Mouse (Mus musculus) limb, embryonic 11.5 days (tissue): ENCODE data around the gene Il17rd. TPM values are rescaled to one million over a fixed set of nuclear protein-coding genes. Genes with fewer than 3 reads are reported as not detected.

ENCODE experiments used
- ATAC-seq: fragments of 200-750 bp; cut with Nextera tagmentation; 2 replicates; pipeline ENCODE4 v1.8.0; 2017; ENCODE audit warnings: low read depth; ENCODE audit not compliant: insufficient number of reproducible peaks, low FRiP score, low TSS enrichment
- DNase-seq: peaks from one replicate; pipeline ENCODE4 v3.0.0-alpha.2; 2015; ENCODE audit warnings: low spot score
- H3K27ac ChIP-seq: fragments of 300-500 bp; sonication (generic); replicated peaks from 2 replicates; pipeline ENCODE4 v1.5.1; 2014; ENCODE audit warnings: low read depth, mild to moderate bottlenecking, low read length
- H3K27me3 ChIP-seq: fragments of 300-500 bp; sonication (generic); 2 replicates; pipeline ENCODE4 v1.6.1; 2014; ENCODE audit warnings: mild to moderate bottlenecking, low read length, mixed read lengths; ENCODE audit not compliant: control insufficient read depth, insufficient read depth
- H3K36me3 ChIP-seq: fragments of 300-500 bp; sonication (generic); 2 replicates; pipeline ENCODE4 v1.6.1; 2014; ENCODE audit warnings: mild to moderate bottlenecking, low read length, moderate library complexity, mixed read lengths; ENCODE audit not compliant: control insufficient read depth, insufficient read depth
- H3K4me1 ChIP-seq: fragments of 300-500 bp; sonication (generic); 2 replicates; pipeline ENCODE4 v1.6.1; 2014; ENCODE audit warnings: low read length, mixed read lengths; ENCODE audit not compliant: control insufficient read depth, insufficient read depth
- H3K4me2 ChIP-seq: fragments of 300-500 bp; sonication (generic); 2 replicates; pipeline ENCODE4 v1.6.1; 2014; ENCODE audit warnings: low read depth, mild to moderate bottlenecking, moderate library complexity; ENCODE audit not compliant: severe bottlenecking
- H3K4me3 ChIP-seq: fragments of 300-500 bp; sonication (generic); 2 replicates; pipeline ENCODE4 v1.5.1; 2014; ENCODE audit warnings: low read depth, low read length
- H3K9ac ChIP-seq: fragments of 300-500 bp; sonication (generic); 2 replicates; pipeline ENCODE4 v1.6.1; 2014; ENCODE audit warnings: mild to moderate bottlenecking, low read length
- H3K9me3 ChIP-seq: fragments of 300-500 bp; sonication (generic); 2 replicates; pipeline ENCODE4 v1.6.1; 2016; ENCODE audit warnings: low read length; ENCODE audit not compliant: control insufficient read depth
- WGBS: fragments of 180-500 bp; shearing (Covaris S2); extraction: QIAGEN DNeasy Blood & Tissue Kit; methylation state at CpG from one replicate; pipeline ENCODE4 v1.1.7; 2014; 5-methylcytosine and 5-hydroxymethylcytosine counted together
- polyA plus RNA-seq: library from polyadenylated mRNA; unstranded; fragments of >200 nt; fragmentation: Nextera tagmentation; extraction: Ambion mirVana; gene quantifications from 2 replicates; pipeline ENCODE4 v1.2.1, GENCODE M21; 2014

Il17rd gene
- polyA plus RNA-seq, 1 experiment from 2014 or later, result 11.3 TPM

- ATAC-seq (no peak), DNase-seq (peak; percentile 68)
- 6% methylated on average over 8 of the region's 8 CpGs for WGBS
- H3K4me3 ChIP-seq, result no peak overlapping the region
- no peaks in the 10 kb centered on the region for H3K27me3 ChIP-seq
- peak overlapping the region; percentile 32; the same call in 1 of the 2 replicates for H3K4me2 ChIP-seq
- peaks cover 85% of the 10 kb centered on the region for H3K4me1 ChIP-seq
- peak overlapping the region; percentile 88 for H3K27ac ChIP-seq
- no peak overlapping the region for H3K9ac ChIP-seq
- no peaks in the 10 kb centered on the region for H3K9me3 ChIP-seq
- no peaks in the 10 kb centered on the region for H3K36me3 ChIP-seq
These were observed 30.8 kb downstream of the Il17rd start for GRCm38 (mm10) chr14:27069434-27070097.

- no peak overlapping the region for H3K4me3 ChIP-seq
- H3K27me3 ChIP-seq, result no peaks in the 10 kb centered on the region
- H3K36me3 ChIP-seq, result no peaks in the 10 kb centered on the region
- H3K9ac ChIP-seq, result no peak overlapping the region
- peak overlapping the region; percentile 32; the same call in 1 of the 2 replicates for H3K4me2 ChIP-seq
- no peak for ATAC-seq
- no peaks in the 10 kb centered on the region for H3K9me3 ChIP-seq
- H3K27ac ChIP-seq, result peak overlapping the region; percentile 88
- WGBS, result 12% methylated on average over 3 of the region's 3 CpGs
- DNase-seq, result no peak
- peaks cover 89% of the 10 kb centered on the region for H3K4me1 ChIP-seq
These were observed 31.4 kb downstream of the Il17rd start for GRCm38 (mm10) chr14:27070128-27070527.

GRCm38 (mm10) chr14:27070758-27071157 is 32.0 kb downstream of the Il17rd start:
- Histone ChIP-seq H3K4me3 (no peak overlapping the region), H3K4me1 (peaks cover 89% of the 10 kb centered on the region), H3K27me3 (no peaks in the 10 kb centered on the region), H3K9me3 (no peaks in the 10 kb centered on the region), H3K27ac (peak overlapping the region; percentile 88), H3K9ac (no peak overlapping the region), H3K36me3 (no peaks in the 10 kb centered on the region), H3K4me2 (peak overlapping the region; percentile 26; the same call in 1 of the 2 replicates)
- ATAC-seq, result 0 out of 2 replicates have a peak, but pooled peaks have one; percentile 14
- under 1% methylated on average over 9 of the region's 9 CpGs for WGBS
- peak; percentile 75 for DNase-seq

- DNase-seq (peak; percentile 87), ATAC-seq (no peak)
- no peak overlapping the region for H3K4me3 ChIP-seq
- peaks cover 88% of the 10 kb centered on the region for H3K4me1 ChIP-seq
- no peaks in the 10 kb centered on the region for H3K36me3 ChIP-seq
- 6% methylated on average over 3 of the region's 3 CpGs for WGBS
- H3K27ac ChIP-seq, result peak overlapping the region; percentile 59; the same call in 1 of the 2 replicates
- H3K9me3 ChIP-seq, result no peaks in the 10 kb centered on the region
- H3K4me2 ChIP-seq, result no peak overlapping the region
- H3K9ac ChIP-seq, result no peak overlapping the region
- H3K27me3 ChIP-seq, result no peaks in the 10 kb centered on the region
These were observed 33.2 kb downstream of the Il17rd start for GRCm38 (mm10) chr14:27071985-27072384.

GRCm38 (mm10) chr14:27075084-27075483 is 36.3 kb downstream of the Il17rd start:
- Histone ChIP-seq H3K4me3 (no peak overlapping the region), H3K4me2 (no peak overlapping the region), H3K27ac (peak overlapping the region; percentile 68), H3K27me3 (no peaks in the 10 kb centered on the region), H3K36me3 (no peaks in the 10 kb centered on the region), H3K4me1 (peaks cover 63% of the 10 kb centered on the region), H3K9ac (no peak overlapping the region), H3K9me3 (no peaks in the 10 kb centered on the region)
- DNase-seq (peak; percentile 58), ATAC-seq (no peak)
- 29% methylated on average over 6 of the region's 6 CpGs for WGBS

- H3K4me1 ChIP-seq, result peaks cover 55% of the 10 kb centered on the region
- peak overlapping the region; percentile 23; the same call in 1 of the 2 replicates for H3K27ac ChIP-seq
- no peak overlapping the region for H3K9ac ChIP-seq
- no peak for ATAC-seq
- no peaks in the 10 kb centered on the region for H3K36me3 ChIP-seq
- 48% methylated on average over 8 of the region's 8 CpGs for WGBS
- DNase-seq, result no peak
- no peaks in the 10 kb centered on the region for H3K27me3 ChIP-seq
- no peak overlapping the region for H3K4me2 ChIP-seq
- H3K4me3 ChIP-seq, result no peak overlapping the region
- H3K9me3 ChIP-seq, result no peaks in the 10 kb centered on the region
These were observed 37.3 kb downstream of the Il17rd start for GRCm38 (mm10) chr14:27075909-27076521.

- Histone ChIP-seq H3K4me3 (no peak overlapping the region), H3K36me3 (no peaks in the 10 kb centered on the region), H3K9me3 (no peaks in the 10 kb centered on the region), H3K4me1 (peaks cover 50% of the 10 kb centered on the region), H3K27ac (peak overlapping the region; percentile 23; the same call in 1 of the 2 replicates), H3K27me3 (no peaks in the 10 kb centered on the region), H3K4me2 (no peak overlapping the region), H3K9ac (no peak overlapping the region)
- ATAC-seq, result no peak
- 85% methylated on average over 2 of the region's 2 CpGs for WGBS
- DNase-seq, result no peak
These were observed 37.8 kb downstream of the Il17rd start for GRCm38 (mm10) chr14:27076522-27076920.

- DNase-seq (no peak), ATAC-seq (no peak)
- Histone ChIP-seq H3K4me2 (no peak overlapping the region), H3K27ac (no peak overlapping the region), H3K4me1 (0 out of 2 replicates have a peak, but pooled peaks cover 2% of the 10 kb centered on the region), H3K27me3 (no peaks in the 10 kb centered on the region), H3K4me3 (no peak overlapping the region), H3K36me3 (peaks cover 10% of the 10 kb centered on the region; the same call in 1 of the 2 replicates), H3K9me3 (no peaks in the 10 kb centered on the region), H3K9ac (no peak overlapping the region)
- 62% methylated on average over 5 of the region's 5 CpGs for WGBS
These were observed 43.0 kb downstream of the Il17rd start for GRCm38 (mm10) chr14:27081536-27082275.
